Mouse (Mus musculus): ENCODE measurements around the gene Zbtb43. TPM values are rescaled to one million over a fixed set of nuclear protein-coding genes. Genes with fewer than 3 reads are reported as not detected.
A peak's percentile ranks its signal among the peaks of the same experiment; 100 is the strongest.

Zbtb43 gene
- polyA plus RNA-seq, 1 experiment from 2014 or later = 23.5 TPM

- Histone ChIP-seq H3K4me3 (no peak overlapping the region), H3K4me2 (replicated peaks) (no peak overlapping the region), H3K36me3 (no peaks in the 10 kb centered on the region), H3K27ac (no peak overlapping the region), H3K9ac (no peak overlapping the region), H3K4me1 (no peaks in the 10 kb centered on the region), H3K27me3 (replicated peaks) (no peaks in the 10 kb centered on the region), H3K9me3 (no peaks in the 10 kb centered on the region)
- no peak for ATAC-seq (ENCODE audit: low FRiP score, low read depth)
Observed at GRCm38 (mm10) chr2:33475961-33476360, 7.6 kb upstream of the Zbtb43 start.

GRCm38 (mm10) chr2:33467546-33468465 is 553 bp downstream of the Zbtb43 start:
- no peak overlapping the region for H3K27ac ChIP-seq
- H3K27me3 ChIP-seq (replicated peaks) = no peaks in the 10 kb centered on the region
- H3K36me3 ChIP-seq = peaks cover 6% of the 10 kb centered on the region
- H3K4me2 ChIP-seq (replicated peaks) = peak overlapping the region; percentile 88
- 6% methylated on average over 55 of the region's 57 CpGs for WGBS
- peak overlapping the region; percentile 77 for H3K9ac ChIP-seq
- no peaks in the 10 kb centered on the region for H3K9me3 ChIP-seq
- H3K4me3 ChIP-seq = peak overlapping the region; percentile 66
- ATAC-seq (ENCODE audit: low FRiP score, low read depth) = peak; percentile 65; the same call in 1 of the 2 replicates
- peaks cover 28% of the 10 kb centered on the region for H3K4me1 ChIP-seq

- Histone ChIP-seq H3K27me3 (replicated peaks) (no peaks in the 10 kb centered on the region), H3K9ac (no peak overlapping the region), H3K4me1 (peaks cover 28% of the 10 kb centered on the region), H3K4me3 (no peak overlapping the region), H3K27ac (no peak overlapping the region), H3K4me2 (replicated peaks) (0 out of 2 replicates have a peak overlapping the region, but pooled peaks have one; percentile 1), H3K36me3 (peaks cover 20% of the 10 kb centered on the region), H3K9me3 (no peaks in the 10 kb centered on the region)
- WGBS = 72% methylated on average over 4 of the region's 4 CpGs
- ATAC-seq (ENCODE audit: low FRiP score, low read depth) = no peak
Observed at GRCm38 (mm10) chr2:33465966-33466365, 2.4 kb downstream of the Zbtb43 start.

- Histone ChIP-seq H3K27ac (no peak overlapping the region), H3K27me3 (replicated peaks) (no peaks in the 10 kb centered on the region), H3K9me3 (no peaks in the 10 kb centered on the region), H3K4me1 (peaks cover 28% of the 10 kb centered on the region), H3K9ac (no peak overlapping the region), H3K36me3 (peaks cover 25% of the 10 kb centered on the region), H3K4me2 (replicated peaks) (no peak overlapping the region), H3K4me3 (no peak overlapping the region)
- ATAC-seq (ENCODE audit: low FRiP score, low read depth) = no peak
- WGBS = 72% methylated on average over 5 of the region's 5 CpGs
Observed at GRCm38 (mm10) chr2:33465215-33465614, 3.1 kb downstream of the Zbtb43 start.

- ATAC-seq (ENCODE audit: low FRiP score, low read depth) = no peak
- Histone ChIP-seq H3K36me3 (peaks cover 32% of the 10 kb centered on the region), H3K27me3 (replicated peaks) (no peaks in the 10 kb centered on the region), H3K9me3 (no peaks in the 10 kb centered on the region), H3K27ac (no peak overlapping the region), H3K4me3 (no peak overlapping the region), H3K9ac (no peak overlapping the region), H3K4me1 (peaks cover 21% of the 10 kb centered on the region), H3K4me2 (replicated peaks) (no peak overlapping the region)
- WGBS = 93% methylated on average over 7 of the region's 7 CpGs
Observed at GRCm38 (mm10) chr2:33462066-33462465, 6.3 kb downstream of the Zbtb43 start.

GRCm38 (mm10) chr2:33461066-33461465 is 7.3 kb downstream of the Zbtb43 start:
- H3K4me1 ChIP-seq = peaks cover 13% of the 10 kb centered on the region
- ATAC-seq (ENCODE audit: low FRiP score, low read depth) = no peak
- H3K4me2 ChIP-seq (replicated peaks) = no peak overlapping the region
- H3K36me3 ChIP-seq = peaks cover 34% of the 10 kb centered on the region
- no peaks in the 10 kb centered on the region for H3K27me3 ChIP-seq (replicated peaks)
- 20% methylated on average over 1 of the region's 1 CpGs for WGBS
- H3K27ac ChIP-seq = no peak overlapping the region
- H3K9ac ChIP-seq = no peak overlapping the region
- no peak overlapping the region for H3K4me3 ChIP-seq
- no peaks in the 10 kb centered on the region for H3K9me3 ChIP-seq

- no peak for ATAC-seq (ENCODE audit: low FRiP score, low read depth)
- no peaks in the 10 kb centered on the region for H3K27me3 ChIP-seq (replicated peaks)
- H3K4me3 ChIP-seq = no peak overlapping the region
- 89% methylated on average over 4 of the region's 4 CpGs for WGBS
- no peak overlapping the region for H3K4me2 ChIP-seq (replicated peaks)
- no peaks in the 10 kb centered on the region for H3K9me3 ChIP-seq
- H3K4me1 ChIP-seq = no peaks in the 10 kb centered on the region
- H3K9ac ChIP-seq = no peak overlapping the region
- H3K36me3 ChIP-seq = peaks cover 39% of the 10 kb centered on the region
- no peak overlapping the region for H3K27ac ChIP-seq
Observed at GRCm38 (mm10) chr2:33459660-33460059, 8.7 kb downstream of the Zbtb43 start.

- H3K4me3 ChIP-seq = no peak overlapping the region
- no peaks in the 10 kb centered on the region for H3K27me3 ChIP-seq (replicated peaks)
- H3K4me1 ChIP-seq = no peaks in the 10 kb centered on the region
- no peak overlapping the region for H3K9ac ChIP-seq
- H3K4me2 ChIP-seq (replicated peaks) = no peak overlapping the region
- no peak overlapping the region for H3K27ac ChIP-seq
- ATAC-seq (ENCODE audit: low FRiP score, low read depth) = no peak
- 81% methylated on average over 3 of the region's 3 CpGs for WGBS
- H3K36me3 ChIP-seq = peaks cover 49% of the 10 kb centered on the region
- H3K9me3 ChIP-seq = no peaks in the 10 kb centered on the region
Observed at GRCm38 (mm10) chr2:33456696-33457095, 11.7 kb downstream of the Zbtb43 start.

GRCm38 (mm10) chr2:33456242-33456641 is 12.1 kb downstream of the Zbtb43 start:
- Histone ChIP-seq H3K27me3 (replicated peaks) (no peaks in the 10 kb centered on the region), H3K4me3 (no peak overlapping the region), H3K36me3 (peaks cover 51% of the 10 kb centered on the region), H3K4me2 (replicated peaks) (no peak overlapping the region), H3K9ac (no peak overlapping the region), H3K9me3 (no peaks in the 10 kb centered on the region), H3K27ac (no peak overlapping the region), H3K4me1 (0 out of 2 replicates have a peak, but pooled peaks cover 2% of the 10 kb centered on the region)
- no peak for ATAC-seq (ENCODE audit: low FRiP score, low read depth)
- 92% methylated on average over 5 of the region's 5 CpGs for WGBS

GRCm38 (mm10) chr2:33455350-33455749 is 13.0 kb downstream of the Zbtb43 start:
- no peak for ATAC-seq (ENCODE audit: low FRiP score, low read depth)
- 90% methylated on average over 3 of the region's 3 CpGs for WGBS
- Histone ChIP-seq H3K4me2 (replicated peaks) (no peak overlapping the region), H3K36me3 (peaks cover 55% of the 10 kb centered on the region), H3K27me3 (replicated peaks) (no peaks in the 10 kb centered on the region), H3K27ac (no peak overlapping the region), H3K4me3 (no peak overlapping the region), H3K4me1 (0 out of 2 replicates have a peak, but pooled peaks cover 2% of the 10 kb centered on the region), H3K9me3 (no peaks in the 10 kb centered on the region), H3K9ac (no peak overlapping the region)

- WGBS = 88% methylated on average over 8 of the region's 8 CpGs
- Histone ChIP-seq H3K27me3 (replicated peaks) (no peaks in the 10 kb centered on the region), H3K4me3 (no peak overlapping the region), H3K36me3 (peaks cover 51% of the 10 kb centered on the region), H3K9me3 (no peaks in the 10 kb centered on the region), H3K4me2 (replicated peaks) (no peak overlapping the region), H3K4me1 (0 out of 2 replicates have a peak, but pooled peaks cover 2% of the 10 kb centered on the region), H3K27ac (no peak overlapping the region), H3K9ac (no peak overlapping the region)
- no peak for ATAC-seq (ENCODE audit: low FRiP score, low read depth)
Observed at GRCm38 (mm10) chr2:33454816-33455215, 13.5 kb downstream of the Zbtb43 start.

GRCm38 (mm10) chr2:33453476-33453875 is 14.9 kb downstream of the Zbtb43 start:
- no peak for ATAC-seq (ENCODE audit: low FRiP score, low read depth)
- Histone ChIP-seq H3K36me3 (peaks cover 59% of the 10 kb centered on the region), H3K9me3 (no peaks in the 10 kb centered on the region), H3K4me3 (no peak overlapping the region), H3K27ac (no peak overlapping the region), H3K9ac (no peak overlapping the region), H3K4me2 (replicated peaks) (no peak overlapping the region), H3K4me1 (0 out of 2 replicates have a peak, but pooled peaks cover 2% of the 10 kb centered on the region), H3K27me3 (replicated peaks) (no peaks in the 10 kb centered on the region)
- WGBS = 87% methylated on average over 3 of the region's 3 CpGs
